Mouse (Mus musculus) bone marrow macrophage, adult 2 months (primary cell): ENCODE data around the gene Foxn3.

ENCODE experiments used
- CTCF ChIP-seq: IDR thresholded peaks from 2 replicates; pipeline ENCODE4 v1.5.1; 2012; ENCODE audit warnings: low read depth, mild to moderate bottlenecking, low read length, moderate library complexity
- POLR2A ChIP-seq: IDR thresholded peaks from 2 replicates; pipeline ENCODE4 v1.6.1; 2012; ENCODE audit warnings: mild to moderate bottlenecking, low read depth, low read length, borderline replicate concordance

GRCm38 (mm10) chr12:99298851-99299600, 264.4 kb downstream of the Foxn3 start:
- no peak for TF ChIP-seq CTCF
- no peak for TF ChIP-seq POLR2A
